Mouse (Mus musculus): Measurements from ENCODE around the gene Hspa1a.

DNA sequence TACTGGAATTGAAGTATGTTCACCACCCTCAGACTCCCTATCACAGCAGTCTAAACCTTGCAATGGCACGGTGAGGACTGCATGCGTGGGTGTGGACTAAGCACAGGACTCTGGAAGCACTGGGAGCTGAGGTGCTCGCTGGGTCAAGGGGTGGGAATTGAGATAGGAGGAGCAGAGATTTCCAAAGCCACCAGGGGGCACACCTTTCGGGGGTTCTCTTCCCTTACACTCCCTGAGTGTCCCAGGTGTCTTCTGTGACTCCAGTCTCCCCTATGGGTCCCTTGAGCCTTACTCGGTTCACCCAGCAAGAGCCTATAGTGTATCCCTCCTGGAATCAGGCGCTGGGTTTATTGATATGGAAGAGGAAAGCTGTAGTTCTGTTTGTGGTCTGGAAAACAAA is 49.0 kb downstream of the Hspa1a start:
- TF ChIP-seq EP300 (IDR thresholded peaks at IDR 0.05; ENCODE audit: low read depth): no peak
- TF ChIP-seq CTCF (IDR thresholded peaks at IDR 0.05; ENCODE audit: low read depth): peak; percentile 20; the same call in 1 of the 2 replicates

Data from heart, postnatal 0 days (tissue).